Mouse (Mus musculus) kidney, postnatal 14 days (tissue): ENCODE data around the gene Zkscan3.
A peak's percentile ranks its signal among the peaks of the same experiment; 100 is the strongest.

Experiments
- DNase-seq: peaks from one replicate; pipeline ENCODE4 v3.0.0; 2022; ENCODE audit warnings: mixed read lengths

Zkscan3 gene

DNA sequence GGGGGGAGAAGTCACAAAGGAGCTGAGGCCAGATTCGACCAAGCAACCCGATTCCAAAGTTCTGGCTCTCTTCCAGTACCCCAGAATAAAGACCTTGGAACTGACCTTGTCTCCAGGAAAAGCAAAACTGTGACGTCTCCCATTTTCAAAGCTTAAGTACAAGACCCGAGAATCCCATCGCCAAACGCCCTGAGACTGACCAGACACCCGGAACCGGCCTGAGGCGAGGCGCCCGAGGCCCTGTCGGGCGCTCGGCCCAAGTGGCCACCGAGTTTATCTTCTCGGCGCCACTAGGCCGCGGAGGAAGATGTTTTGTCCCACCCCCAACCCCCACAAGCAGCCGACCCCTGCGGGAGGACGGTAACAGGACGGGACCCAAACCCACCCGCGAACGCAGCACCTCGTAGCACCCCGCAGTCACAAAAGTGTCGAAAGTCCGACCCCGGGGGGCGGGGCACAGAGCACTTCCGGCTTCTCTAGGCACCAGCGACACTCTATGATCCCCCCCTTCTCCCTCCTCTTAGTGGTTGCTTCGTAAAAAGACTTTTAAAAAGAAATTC lies at the start of gene Zkscan3:
Gene Zkscan3, minus strand, starts transcription at position 469 of the 560 bp plus-strand sequence.
- peak; percentile 90 for DNase-seq

DNA sequence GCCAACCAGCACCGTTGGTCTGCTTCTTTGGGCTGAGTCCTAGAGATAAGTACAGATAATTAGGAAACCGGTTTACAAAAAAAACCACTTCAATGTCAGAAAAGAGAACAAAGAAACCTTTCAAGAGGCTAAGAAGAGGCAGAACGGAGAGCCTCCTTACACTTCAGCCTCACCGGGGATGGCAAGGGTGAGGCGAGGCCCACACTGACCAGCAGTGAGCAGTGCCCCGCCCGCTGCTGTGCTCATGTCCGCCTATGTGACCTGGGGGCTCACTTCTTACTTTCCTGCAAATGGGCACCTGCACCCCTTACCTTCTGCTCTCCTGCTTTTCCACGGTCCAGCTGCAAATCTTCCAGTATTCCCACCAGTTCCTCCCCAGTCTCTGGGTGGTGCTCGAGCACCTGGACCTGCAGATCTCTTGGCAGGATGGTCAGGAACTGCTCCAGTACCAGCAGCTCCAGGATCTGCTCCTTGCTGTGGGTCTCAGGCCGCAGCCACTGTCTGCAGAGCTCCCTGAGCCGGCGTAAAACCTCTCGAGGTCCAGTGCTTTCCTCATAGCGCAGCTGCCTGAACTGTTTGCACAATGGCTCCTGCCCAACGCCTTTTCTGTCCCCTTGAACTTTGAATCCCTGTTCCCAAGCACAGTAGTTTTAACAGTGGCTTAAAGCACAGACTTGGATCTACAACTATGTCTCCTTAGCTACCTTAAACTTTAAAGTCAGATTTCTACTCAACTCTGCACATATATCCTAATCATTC lies 45.5 kb upstream of the Zkscan3 start:
- DNase-seq, result no peak

DNA sequence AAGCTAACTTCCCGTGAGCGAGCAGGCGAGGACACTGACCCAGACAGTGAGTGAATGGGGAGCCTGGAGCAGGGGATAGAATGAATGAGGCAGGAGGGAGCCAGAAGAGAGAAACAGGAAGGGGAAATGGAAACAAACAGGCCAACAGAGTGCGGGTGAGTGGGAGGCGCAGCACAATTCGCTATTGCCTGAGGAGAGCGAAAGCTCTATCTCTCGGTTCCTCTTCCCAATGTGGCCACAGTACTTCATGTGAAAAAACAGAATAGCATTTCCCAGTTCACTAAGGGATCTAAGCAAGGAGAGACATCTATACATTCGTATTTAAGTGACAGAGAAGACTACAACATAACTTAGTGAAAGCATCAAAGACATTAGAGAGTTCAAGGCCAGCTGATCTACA lies 44.2 kb upstream of the Zkscan3 start:
- no peak for DNase-seq

DNA sequence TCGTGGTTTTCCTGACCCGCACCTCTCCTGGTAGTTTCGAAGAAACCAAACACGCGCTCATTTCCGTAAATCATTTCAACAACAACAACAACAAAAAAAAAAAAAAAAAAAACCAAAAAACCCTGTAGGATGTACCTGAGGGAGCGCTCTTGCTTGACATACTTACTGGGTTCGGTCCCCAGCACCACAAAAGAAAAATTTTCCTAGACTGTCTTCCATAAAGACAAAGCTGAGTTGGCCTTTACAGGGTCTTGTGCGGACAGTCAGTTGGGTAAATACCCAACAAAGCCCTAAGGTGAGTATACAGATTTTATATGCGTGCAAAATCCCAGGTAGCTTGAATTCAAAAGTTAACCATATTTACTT lies 38.6 kb upstream of the Zkscan3 start:
- DNase-seq, result no peak

DNA sequence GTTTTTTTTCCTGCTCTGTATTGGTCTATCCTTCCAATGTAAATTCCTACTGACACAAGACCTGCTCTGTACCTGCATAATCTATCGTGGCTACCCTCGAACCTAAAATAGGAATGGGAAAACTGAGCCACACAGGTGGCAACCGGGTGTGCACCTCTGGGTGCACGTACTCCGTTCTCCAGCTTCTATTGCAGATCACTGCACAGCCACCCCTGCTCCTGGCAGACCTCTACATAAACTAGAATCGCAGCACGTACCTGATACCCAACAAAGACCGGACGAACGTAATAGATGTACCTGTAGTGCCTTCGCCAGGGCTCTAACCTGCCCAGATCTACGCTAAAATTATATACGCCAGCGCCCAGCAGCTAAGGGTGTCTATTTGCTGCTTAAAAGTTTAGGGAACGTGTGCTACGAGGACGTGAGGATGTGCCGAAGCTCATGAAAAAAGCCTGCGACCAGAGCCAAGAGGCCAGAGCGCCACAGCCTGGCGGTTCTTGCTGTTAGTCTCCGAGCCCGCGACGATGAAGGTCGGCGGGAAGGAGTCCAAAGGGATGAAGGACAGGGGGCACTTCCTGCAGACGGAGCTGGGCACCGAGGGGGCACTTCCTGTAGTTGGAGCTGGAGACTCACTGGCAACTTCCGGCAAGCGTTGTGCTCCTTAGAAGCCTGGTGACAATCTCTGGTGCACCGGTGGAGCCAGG lies 38.1 kb upstream of the Zkscan3 start, which contains the start of gene Pgbd1:
Gene Pgbd1, minus strand, starts transcription at position 556 of the 704 bp plus-strand sequence.
- peak; percentile 74 for DNase-seq

GRCm38 (mm10) chr13:21435476-21435875 lies 32.9 kb upstream of the Zkscan3 start:
- DNase-seq, result no peak

GRCm38 (mm10) chr13:21427631-21428030 lies 25.1 kb upstream of the Zkscan3 start:
- no peak for DNase-seq

DNA sequence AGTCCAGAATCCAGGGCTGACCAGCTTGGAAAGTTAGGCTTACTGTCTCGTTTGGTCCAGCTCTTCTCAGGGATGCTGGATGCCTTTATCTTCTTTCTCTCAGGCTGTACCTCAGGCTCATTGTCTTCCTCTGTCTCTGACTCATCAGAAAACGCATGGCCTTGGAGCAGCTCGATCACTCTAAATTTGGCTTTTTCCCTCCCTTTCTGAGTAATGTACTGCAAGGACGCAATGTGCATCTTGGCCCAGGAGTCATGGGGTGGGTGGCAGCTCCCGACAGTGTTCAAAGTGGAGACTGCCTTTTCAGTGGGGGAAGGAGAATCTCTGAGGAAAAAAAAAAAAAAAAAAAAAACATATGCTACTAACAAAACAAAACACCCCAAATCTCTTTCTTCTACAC lies 20.7 kb upstream of the Zkscan3 start:
- no peak for DNase-seq

DNA sequence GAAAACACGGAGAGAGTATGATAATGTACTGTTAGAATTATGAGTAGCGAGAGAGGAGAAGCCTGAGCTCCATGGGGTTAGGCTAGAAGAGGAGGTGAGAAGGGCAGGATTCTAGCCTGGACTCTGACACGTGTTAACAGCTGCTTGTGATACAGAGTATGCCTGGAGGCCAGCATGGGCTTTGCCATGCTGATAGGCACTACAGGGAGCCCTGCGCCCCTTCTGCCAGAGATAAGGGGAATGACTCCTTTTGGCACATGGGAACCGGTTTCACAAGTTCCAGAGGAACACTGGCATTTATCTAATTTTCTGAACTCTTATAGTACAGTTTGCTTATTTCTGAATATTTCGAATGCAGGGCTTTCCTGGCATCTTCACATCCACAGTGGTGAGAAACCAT lies 16.3 kb upstream of the Zkscan3 start:
- no peak for DNase-seq

DNA sequence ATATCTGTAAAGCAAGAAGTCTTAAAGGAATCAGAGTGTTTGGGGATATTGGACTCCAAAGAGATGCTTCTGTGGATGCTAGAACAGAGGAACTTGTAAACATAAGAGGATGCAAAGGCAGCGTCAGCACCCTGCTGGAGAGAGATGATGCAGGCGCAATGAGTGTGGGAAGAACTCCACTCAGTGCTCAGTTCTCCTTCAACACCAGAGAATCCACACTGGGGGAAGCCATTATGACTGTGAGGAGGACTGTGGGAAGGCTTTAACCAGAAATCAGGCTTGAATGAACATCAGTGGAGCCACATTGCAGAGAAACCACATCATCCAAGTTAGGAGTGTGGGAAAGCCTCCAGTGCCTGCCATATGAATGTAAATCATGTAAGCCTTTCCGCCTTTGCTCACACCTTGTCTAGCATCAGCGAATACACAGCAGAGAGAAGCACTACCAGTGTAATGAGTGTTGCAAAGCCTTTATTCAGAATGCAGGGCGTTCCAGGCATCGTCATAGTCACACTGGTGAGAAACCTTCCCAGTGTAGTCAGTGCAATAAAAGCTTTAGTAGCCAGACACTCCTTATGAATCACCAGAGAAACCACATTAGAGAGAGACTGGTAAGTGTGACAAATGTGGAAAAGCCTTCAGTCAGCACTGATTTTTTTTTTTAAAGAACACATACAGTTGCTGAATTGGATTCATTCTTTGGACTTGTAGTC lies 14.9 kb upstream of the Zkscan3 start:
- DNase-seq, result no peak

DNA sequence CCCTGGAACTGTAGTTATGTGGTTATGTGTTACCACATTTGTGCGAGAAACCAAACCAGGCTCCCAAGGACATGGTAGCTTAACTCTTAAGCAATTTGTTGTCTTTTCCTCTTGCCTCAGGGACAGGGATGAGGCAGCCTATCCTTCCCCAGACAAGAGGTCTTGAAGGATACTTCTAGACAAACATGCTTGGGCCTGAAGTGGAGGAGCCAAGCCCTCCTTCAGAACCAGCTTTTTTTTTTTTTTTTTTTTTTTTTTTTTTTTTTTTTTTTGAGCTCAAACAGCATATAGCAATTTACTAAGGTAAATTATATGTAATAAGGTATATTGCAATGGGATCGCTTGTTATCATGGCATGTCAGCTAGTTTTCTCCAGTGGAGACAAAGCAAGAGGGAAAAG lies 13.2 kb upstream of the Zkscan3 start:
- no peak for DNase-seq

DNA sequence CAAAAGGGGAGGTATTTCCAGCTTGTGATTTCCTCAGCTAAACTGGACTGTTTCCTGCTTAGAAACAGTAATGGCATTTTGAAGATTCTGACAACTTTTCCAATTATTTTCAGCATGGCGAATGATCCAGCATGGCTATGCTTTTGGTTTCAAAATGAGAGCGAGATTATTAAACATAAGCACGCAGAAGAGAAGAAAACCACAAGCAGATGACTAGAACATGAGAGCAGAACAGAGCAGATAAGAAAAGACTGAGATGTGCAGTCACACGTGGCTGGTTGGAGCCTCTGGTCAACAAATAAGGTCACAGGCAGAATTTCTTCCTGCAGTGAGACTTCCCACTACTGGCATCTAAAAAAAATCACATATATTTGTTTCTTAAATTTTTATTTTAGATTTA lies 12.7 kb upstream of the Zkscan3 start:
- DNase-seq, result no peak

- DNase-seq, result no peak
Observed at GRCm38 (mm10) chr13:21414231-21415212, 12.0 kb upstream of the Zkscan3 start.

- no peak for DNase-seq
Observed at GRCm38 (mm10) chr13:21408805-21409459, 6.4 kb upstream of the Zkscan3 start.

- peak; percentile 91 for DNase-seq
Observed at GRCm38 (mm10) chr13:21407969-21408804, 5.6 kb upstream of the Zkscan3 start.

- DNase-seq, result no peak
Observed at GRCm38 (mm10) chr13:21407341-21407740, 4.8 kb upstream of the Zkscan3 start.

GRCm38 (mm10) chr13:21402848-21403247 lies 293 bp upstream of the Zkscan3 start:
- DNase-seq, result no peak

- DNase-seq, result no peak
Observed at GRCm38 (mm10) chr13:21401636-21402286, 794 bp downstream of the Zkscan3 start.

DNA sequence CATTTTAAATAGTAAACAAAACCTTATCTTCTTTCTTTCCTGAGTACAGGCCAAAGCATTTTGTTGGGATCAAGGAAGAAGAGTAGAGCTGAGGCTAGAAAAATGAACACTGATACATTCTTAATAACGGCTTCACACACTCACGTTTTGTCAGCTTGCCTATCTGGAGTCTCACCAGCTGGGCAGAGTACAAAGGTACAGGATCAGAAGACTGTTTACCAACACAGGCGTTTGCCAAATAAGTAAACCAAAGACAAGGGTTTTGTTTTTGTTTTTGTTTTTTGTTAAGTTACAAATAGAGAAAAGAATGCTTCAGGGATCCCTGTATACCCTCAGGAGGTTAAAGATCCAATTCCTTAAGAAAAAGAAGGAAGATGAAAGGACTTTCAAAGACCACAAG lies 1.4 kb downstream of the Zkscan3 start:
- no peak for DNase-seq

- DNase-seq, result no peak
Observed at GRCm38 (mm10) chr13:21397486-21397885, 5.1 kb downstream of the Zkscan3 start.
